Mouse (Mus musculus) erythroblast, embryonic 14.5 days (primary cell): ENCODE results near the gene Xpnpep3.

ENCODE experiments used
- GATA1 ChIP-seq: IDR thresholded peaks from 2 replicates; pipeline ENCODE4 v1.6.1; 2012; ENCODE audit warnings: low read length, inconsistent platforms, mixed read lengths
- TAL1 ChIP-seq: IDR thresholded peaks from 3 replicates; pipeline ENCODE4 v1.6.1; 2012; ENCODE audit warnings: low read length, inconsistent platforms, mixed read lengths

DNA sequence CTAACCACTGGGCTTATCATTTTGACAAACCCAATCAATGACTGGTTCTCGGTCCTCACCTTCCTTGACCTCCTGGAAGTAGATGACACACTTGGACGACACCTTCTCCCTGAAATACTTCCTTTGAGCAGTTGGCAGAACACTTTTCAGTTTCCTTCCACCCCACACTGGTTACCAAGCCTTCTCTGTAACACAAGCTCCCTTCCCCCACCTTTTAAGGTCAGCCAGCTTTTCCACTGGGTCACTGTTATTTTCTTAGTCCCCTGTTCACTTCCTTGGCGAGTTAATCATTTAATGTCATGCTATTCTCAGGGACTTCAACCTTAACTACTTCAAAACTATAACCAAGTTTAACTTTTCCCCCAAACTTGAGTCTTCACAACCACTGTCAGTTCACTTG, 41.0 kb upstream of the Xpnpep3 start:
- TF ChIP-seq GATA1 (no peak), TAL1 (no peak)
